Mouse (Mus musculus) left cerebral cortex, postnatal 25 days (tissue): Measurements from ENCODE around the gene Cdkl4. TPM values are rescaled to one million over a fixed set of nuclear protein-coding genes. Genes with fewer than 3 reads are reported as not detected.

Source experiments
- DNase-seq, 2 experiments: peaks; one replicate each; pipeline ENCODE4 v3.0.0; 2022; ENCODE audit warnings: low spot score in 2 of 2, mixed read lengths in 1 of 2
- intact Hi-C: fragments of 180-260 bp; cut with DNase I; formaldehyde crosslinking; loops from one replicate; pipeline ENCODE4 v1.15.1; 2025
- total RNA-seq, 2 experiments: library from RNA; stranded (reverse); gene quantifications; 2 replicates each; pipeline ENCODE4 v1.2.3; 2021

Cdkl4 gene
- total RNA-seq, 2 experiments from 2014 or later: 18.2 to 23.0 TPM

GRCm38 (mm10) chr17:80492811-80493210 is 84.8 kb downstream of the Cdkl4 start:
- intact Hi-C loops: no loop called here

GRCm38 (mm10) chr17:80492274-80492673 is 85.3 kb downstream of the Cdkl4 start:
- intact Hi-C loops: no loop called here
- DNase-seq: no peak

More at GRCm38 (mm10) chr17:80492811-80493210, 84.8 kb downstream of the Cdkl4 start:
- DNase-seq: no peak

- no peak for DNase-seq
- intact Hi-C loops: no loop called here
These were observed 87.4 kb downstream of the Cdkl4 start for GRCm38 (mm10) chr17:80490166-80490565.

GRCm38 (mm10) chr17:80488918-80489317 is 88.7 kb downstream of the Cdkl4 start:
- intact Hi-C loops: no loop called here
- DNase-seq: no peak

- no peak for DNase-seq
- intact Hi-C loops: no loop called here
These were observed 92.5 kb downstream of the Cdkl4 start for GRCm38 (mm10) chr17:80485160-80485559.

- intact Hi-C loops: loop anchor here (5.0 kb wide), 2 partner anchors 109 to 274 kb away; partner anchors contain the start of genes Gm10190, Srsf7 and Ttc39d
- DNase-seq: no peak
These were observed 96.8 kb downstream of the Cdkl4 start for GRCm38 (mm10) chr17:80480855-80481224.

GRCm38 (mm10) chr17:80480031-80480854 is 97.4 kb downstream of the Cdkl4 start, which contains the start of gene Sos1:
Sos1 (minus strand) TSS chr17:80480453.
- DNase-seq: peak; percentile 94 to 96
- intact Hi-C loops: loop anchor here (5.0 kb wide), 2 partner anchors 108 to 273 kb away; partner anchors contain the start of genes Gm10190, Srsf7 and Ttc39d

- peak; percentile 61 to 69 for DNase-seq
- intact Hi-C loops: loop anchor here (5.0 kb wide), 2 partner anchors 107 to 272 kb away; partner anchors contain the start of genes Gm10190, Srsf7 and Ttc39d
These were observed 98.2 kb downstream of the Cdkl4 start for GRCm38 (mm10) chr17:80479295-80480030.

- DNase-seq: no peak
- intact Hi-C loops: no loop called here
These were observed 99.9 kb downstream of the Cdkl4 start for GRCm38 (mm10) chr17:80477679-80478078.

GRCm38 (mm10) chr17:80476496-80476895 is 101.1 kb downstream of the Cdkl4 start:
- no peak for DNase-seq
- intact Hi-C loops: no loop called here

Other genes with a start within 250 kb of the Cdkl4 start
- gene Gm10190, start 204.3 kb downstream of the Cdkl4 start, total RNA-seq: 1 to 10 TPM; 1.8 to 3.9 TPM
- gene Sos1, start 97.4 kb downstream of the Cdkl4 start, total RNA-seq: 10 to 100 TPM; 31.8 to 33.8 TPM
- gene Map4k3, start 150.7 kb upstream of the Cdkl4 start, total RNA-seq: 10 to 100 TPM; 62.3 to 72.3 TPM